ENCODE assay signal across 8 mouse cellular contexts in the genomic region with DNA sequence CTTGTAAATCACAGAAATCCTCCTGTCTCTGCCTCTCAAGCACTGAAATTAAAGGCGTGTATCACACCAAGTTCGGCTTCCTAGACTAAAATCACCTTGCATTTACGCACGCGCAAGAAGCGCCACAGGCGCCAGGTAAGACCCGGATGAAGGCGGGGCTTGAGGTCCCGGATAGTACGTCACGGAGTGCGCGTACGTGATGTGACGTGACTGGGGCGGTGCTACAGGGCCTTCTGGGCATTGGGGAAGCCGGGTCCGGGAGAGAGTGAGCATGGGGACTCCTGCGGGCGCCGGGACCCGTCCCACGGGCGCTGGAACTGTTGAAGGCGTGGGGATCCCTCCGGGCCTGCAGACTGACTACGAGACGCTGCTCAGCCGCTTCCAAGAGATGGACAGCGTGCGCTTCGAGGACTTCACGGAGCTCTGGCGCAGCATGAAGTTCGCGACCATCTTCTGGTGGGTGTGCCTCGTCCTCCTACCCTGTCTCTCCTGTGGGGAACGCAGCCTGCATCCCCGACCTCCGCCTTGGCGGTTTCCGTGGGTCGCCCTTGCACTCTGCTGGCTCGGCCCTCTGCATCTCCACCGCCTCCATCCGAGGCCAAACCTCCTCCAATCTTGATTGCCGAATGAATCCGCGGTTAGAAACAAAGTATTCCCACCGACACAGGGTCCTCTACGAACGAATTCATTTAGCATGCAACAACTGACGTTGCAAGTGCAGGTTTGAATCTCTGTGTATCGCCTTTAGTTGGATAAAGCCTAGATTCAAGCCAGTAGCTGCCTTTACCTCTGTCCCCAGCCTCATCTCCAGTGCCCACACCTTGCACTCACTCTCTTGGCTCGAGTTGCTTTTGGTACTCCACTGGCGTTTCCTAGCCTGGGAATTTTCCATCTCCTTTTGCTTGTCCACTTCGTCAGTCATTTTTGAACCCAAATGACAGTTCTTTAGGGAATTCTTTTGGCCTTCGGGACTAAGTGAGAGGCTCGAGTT. TPM values are rescaled to one million over a fixed set of nuclear protein-coding genes. Genes with fewer than 3 reads are reported as not detected.
DNase-seq lines count a peak whose midpoint lies in the region; ATAC-seq and TF ChIP-seq lines count a peak whose summit lies in the region.

A gene (plus strand): TSS at position 191 of the 991 bp plus-strand sequence.

- H3K4me3 ChIP-seq in forebrain, embryonic 10.5 days: peak within 1 kb of the TSS; percentile 89
- peak within 1 kb of the TSS; percentile 87 for H3K4me3 ChIP-seq in heart, embryonic 15.5 days
- H3K4me3 ChIP-seq in liver, embryonic 14.5 days (ENCODE audit: insufficient read depth in 1 of 2, low read depth in 2 of 2, low read length in 2 of 2): peak within 1 kb of the TSS; percentile 69 to 73
- peak within 1 kb of the TSS; percentile 81 for H3K4me3 ChIP-seq in neural tube, embryonic 11.5 days (ENCODE audit: low read depth, low read length)
- peak within 1 kb of the TSS; percentile 82 for H3K4me3 ChIP-seq in stomach, postnatal 0 days (ENCODE audit: low read depth, low read length)

- H3K4me2 ChIP-seq in heart, embryonic 15.5 days: peak within 1 kb of the TSS; percentile 87
- peak within 1 kb of the TSS; percentile 92 for H3K4me2 ChIP-seq in liver, embryonic 14.5 days (ENCODE audit: low read depth)
- H3K4me2 ChIP-seq in neural tube, embryonic 11.5 days (ENCODE audit: low read depth): peak within 1 kb of the TSS; percentile 77
- peak within 1 kb of the TSS; percentile 69 for H3K4me2 ChIP-seq in stomach, postnatal 0 days (replicated peaks; ENCODE audit: low read depth)

- TF ChIP-seq CTCF in liver, embryonic 14.5 days (IDR thresholded peaks at IDR 0.05; ENCODE audit: low read depth): no peak
- no peak for TF ChIP-seq CTCF in stomach, postnatal 0 days (IDR thresholded peaks at IDR 0.05; ENCODE audit: low read depth)

- DNase-seq in CD8-positive naive resting alpha-beta T cell, adult 2 months (ENCODE audit: low read depth in 2 of 2, low spot score in 2 of 2): peak; percentile 95 to 97
- DNase-seq in c-Kit-positive CD71-negative TER-119-negative erythroid progenitor cells, embryonic 14.5 days (ENCODE audit: low read depth): peak; percentile 96
- DNase-seq in forebrain, embryonic 10.5 days (ENCODE audit: extremely low spot score, low spot score): peak; percentile 98
- DNase-seq in kidney, postnatal 25 days: peak; percentile 98 to 99
- peak; percentile 94 to 95 (median 95) for DNase-seq in liver, embryonic 14.5 days (ENCODE audit: low read depth in 3 of 3, low spot score in 3 of 3)
- DNase-seq in neural tube, embryonic 11.5 days (ENCODE audit: low spot score): peak; percentile 98
- peak; percentile 97 for DNase-seq in stomach, postnatal 0 days (ENCODE audit: low spot score)

- no peaks in the 10 kb centered on the region for H3K9me3 ChIP-seq in forebrain, embryonic 10.5 days
- H3K9me3 ChIP-seq in heart, embryonic 15.5 days (replicated peaks): no peaks in the 10 kb centered on the region
- no peaks in the 10 kb centered on the region for H3K9me3 ChIP-seq in liver, embryonic 14.5 days (ENCODE audit: control insufficient read depth, low read length)
- no peaks in the 10 kb centered on the region for H3K9me3 ChIP-seq in neural tube, embryonic 11.5 days (ENCODE audit: control insufficient read depth, low read length)
- no peaks in the 10 kb centered on the region for H3K9me3 ChIP-seq in stomach, postnatal 0 days (ENCODE audit: control insufficient read depth, low read length)

- H3K4me1 ChIP-seq in forebrain, embryonic 10.5 days: peaks cover 12% of the 10 kb centered on the region
- H3K4me1 ChIP-seq in heart, embryonic 15.5 days (replicated peaks): peaks cover 7% of the 10 kb centered on the region
- peaks cover 6 to 10% of the 10 kb centered on the region in 2 experiments; a peak in 3 of 4 replicates for H3K4me1 ChIP-seq in liver, embryonic 14.5 days (replicated peaks; ENCODE audit: control insufficient read depth in 2 of 2, insufficient read depth in 2 of 2, low read length in 1 of 2)
- peaks cover 3% of the 10 kb centered on the region for H3K4me1 ChIP-seq in neural tube, embryonic 11.5 days (ENCODE audit: control insufficient read depth, insufficient read depth, low read length)
- no peaks in the 10 kb centered on the region for H3K4me1 ChIP-seq in stomach, postnatal 0 days (replicated peaks; ENCODE audit: control insufficient read depth, insufficient read depth)

- peak within 1 kb of the TSS; percentile 85 for H3K9ac ChIP-seq in heart, embryonic 15.5 days
- peak within 1 kb of the TSS; percentile 83 for H3K9ac ChIP-seq in liver, embryonic 14.5 days (replicated peaks)
- peak within 1 kb of the TSS; percentile 77 for H3K9ac ChIP-seq in neural tube, embryonic 11.5 days (ENCODE audit: low read length)
- H3K9ac ChIP-seq in stomach, postnatal 0 days (ENCODE audit: low read length): peak within 1 kb of the TSS; percentile 79

- peak within 1 kb of the TSS; percentile 90 for H3K27ac ChIP-seq in forebrain, embryonic 10.5 days
- peak within 1 kb of the TSS; percentile 82 for H3K27ac ChIP-seq in heart, embryonic 15.5 days
- H3K27ac ChIP-seq in liver, embryonic 14.5 days: no peak within 1 kb of the TSS
- no peak within 1 kb of the TSS for H3K27ac ChIP-seq in neural tube, embryonic 11.5 days (ENCODE audit: low read depth, low read length)
- peak within 1 kb of the TSS; percentile 70 for H3K27ac ChIP-seq in stomach, postnatal 0 days (replicated peaks)

- peak; percentile 100 for ATAC-seq in heart, embryonic 15.5 days (replicated peaks; ENCODE audit: insufficient number of reproducible peaks, insufficient read depth, low FRiP score, low read depth)
- ATAC-seq in liver, embryonic 14.5 days (ENCODE audit: insufficient read depth): peak; percentile 100
- peak; percentile 100 for ATAC-seq in neural tube, embryonic 11.5 days (ENCODE audit: insufficient read depth, low FRiP score, low TSS enrichment)
- ATAC-seq in stomach, postnatal 0 days (ENCODE audit: low FRiP score, low TSS enrichment): peak; percentile 100

- H3K36me3 ChIP-seq in forebrain, embryonic 10.5 days (replicated peaks): peaks cover 26% of the 10 kb centered on the region
- H3K36me3 ChIP-seq in heart, embryonic 15.5 days: peaks cover 19% of the 10 kb centered on the region
- H3K36me3 ChIP-seq in liver, embryonic 14.5 days (replicated peaks; ENCODE audit: control insufficient read depth, insufficient read depth, low read depth): peaks cover 3% of the 10 kb centered on the region; the same call in 1 of the 2 replicates
- peaks cover 5% of the 10 kb centered on the region; the same call in 1 of the 2 replicates for H3K36me3 ChIP-seq in neural tube, embryonic 11.5 days (ENCODE audit: control insufficient read depth, insufficient read depth, low read length)
- 0 out of 2 replicates have a peak, but pooled peaks cover 4% of the 10 kb centered on the region for H3K36me3 ChIP-seq in stomach, postnatal 0 days (ENCODE audit: control insufficient read depth, insufficient read depth, low read length)

- TF ChIP-seq EP300 in liver, embryonic 14.5 days (IDR thresholded peaks at IDR 0.05; ENCODE audit: low read depth): no peak
- no peak for TF ChIP-seq EP300 in stomach, postnatal 0 days (optimal IDR thresholded peaks at IDR 0.05)

- no peaks in the 10 kb centered on the region for H3K27me3 ChIP-seq in forebrain, embryonic 10.5 days (ENCODE audit: poor library complexity, severe bottlenecking)
- no peaks in the 10 kb centered on the region for H3K27me3 ChIP-seq in heart, embryonic 15.5 days
- H3K27me3 ChIP-seq in liver, embryonic 14.5 days (ENCODE audit: control insufficient read depth, insufficient read depth, low read length): no peaks in the 10 kb centered on the region
- H3K27me3 ChIP-seq in neural tube, embryonic 11.5 days (ENCODE audit: control insufficient read depth, insufficient read depth, low read length): no peaks in the 10 kb centered on the region
- H3K27me3 ChIP-seq in stomach, postnatal 0 days (ENCODE audit: control insufficient read depth, insufficient read depth, low read length): no peaks in the 10 kb centered on the region

- WGBS in forebrain, embryonic 10.5 days: 1% methylated on average over 60 of the region's 60 CpGs
- WGBS in heart, embryonic 15.5 days: 1% methylated on average over 60 of the region's 60 CpGs
- under 1% methylated on average over 60 of the region's 60 CpGs for WGBS in liver, embryonic 14.5 days (ENCODE audit: insufficient replicate concordance)
- WGBS in neural tube, embryonic 11.5 days: 1% methylated on average over 60 of the region's 60 CpGs
- WGBS in stomach, postnatal 0 days: under 1% methylated on average over 60 of the region's 60 CpGs

RNA-seq across cellular contexts. Expression of the gene that starts here (rescaled TPM):
- polyA plus RNA-seq in forebrain, embryonic 10.5 days (2016; fragmentation: Nextera tagmentation; extraction: Ambion mirVana): 23.3 and 23.9 TPM in 2 replicates
- 14.8 and 15.2 TPM in 2 replicates for polyA plus RNA-seq in heart, embryonic 15.5 days (2015; fragmentation: Nextera tagmentation; extraction: Ambion mirVana)
- polyA plus RNA-seq in liver, embryonic 14.5 days (2012; rRNA removed): 1.8 and 3.3 TPM in 2 replicates
- polyA plus RNA-seq in liver, embryonic 14.5 days (2014; fragmentation: Nextera tagmentation; extraction: Ambion mirVana): 3.5 and 5.8 TPM in 2 replicates
- polyA plus RNA-seq in neural tube, embryonic 11.5 days (2014; fragmentation: Nextera tagmentation; extraction: Ambion mirVana): 24.6 and 29.9 TPM in 2 replicates
- 8.9 and 9.4 TPM in 2 replicates for polyA plus RNA-seq in stomach, postnatal 0 days (2015; fragmentation: Nextera tagmentation; extraction: Ambion mirVana)

Comparison
In these comparisons a context has a peak if more than half of its experiments do, and no peak if none do; other contexts are left out.
1. H3K27ac ChIP-seq: peak in forebrain, embryonic 10.5 days (single experiment), heart, embryonic 15.5 days (single experiment) and stomach, postnatal 0 days (single experiment); none in liver, embryonic 14.5 days (single experiment) and neural tube, embryonic 11.5 days (single experiment).
2. Peak in every context shown above with its lines, with median percentiles within 50 percentile points of each other: DNase-seq, H3K4me3 ChIP-seq, ATAC-seq, H3K4me2 ChIP-seq and H3K9ac ChIP-seq.